Mouse (Mus musculus) intestine, postnatal 0 days (tissue): ENCODE results near the gene Sp100. TPM values are rescaled to one million over a fixed set of nuclear protein-coding genes. Genes with fewer than 3 reads are reported as not detected.

Source experiments
- ATAC-seq: fragments of 200-750 bp; cut with Nextera tagmentation; 2 replicates; pipeline ENCODE4 v1.8.0; 2017; ENCODE audit warnings: mild to moderate bottlenecking, moderate TSS enrichment, moderate library complexity
- H3K27ac ChIP-seq: fragments of 300-500 bp; sonication (generic); 2 replicates; pipeline ENCODE4 v1.5.1; 2014; ENCODE audit warnings: mild to moderate bottlenecking, low read depth, low read length, moderate library complexity
- H3K27me3 ChIP-seq: fragments of 300-500 bp; sonication (generic); replicated peaks from 2 replicates; pipeline ENCODE4 v1.6.1; 2014; ENCODE audit warnings: low read length, mixed read lengths; ENCODE audit not compliant: control insufficient read depth, insufficient read depth
- H3K36me3 ChIP-seq: fragments of 300-500 bp; sonication (generic); 2 replicates; pipeline ENCODE4 v1.6.1; 2014; ENCODE audit warnings: mild to moderate bottlenecking, moderate library complexity; ENCODE audit not compliant: control insufficient read depth, insufficient read depth
- H3K4me1 ChIP-seq: fragments of 300-500 bp; sonication (generic); replicated peaks from 2 replicates; pipeline ENCODE4 v1.6.1; 2014; ENCODE audit warnings: antibody characterized with exemption, low read length, mixed read lengths; ENCODE audit not compliant: control insufficient read depth, insufficient read depth
- H3K4me2 ChIP-seq: fragments of 300-500 bp; sonication (generic); replicated peaks from 2 replicates; pipeline ENCODE4 v1.6.1; 2014; ENCODE audit warnings: low read depth, mild to moderate bottlenecking, moderate library complexity
- H3K4me3 ChIP-seq: fragments of 300-500 bp; sonication (generic); 2 replicates; pipeline ENCODE4 v1.5.1; 2014; ENCODE audit warnings: low read depth, low read length
- H3K9ac ChIP-seq: fragments of 300-500 bp; sonication (generic); 2 replicates; pipeline ENCODE4 v1.6.1; 2014; ENCODE audit warnings: mild to moderate bottlenecking, low read depth, low read length
- H3K9me3 ChIP-seq: fragments of 300-500 bp; sonication (generic); 2 replicates; pipeline ENCODE4 v1.6.1; 2016; ENCODE audit warnings: mixed run types; ENCODE audit not compliant: control insufficient read depth
- CTCF ChIP-seq: sonication (generic); IDR thresholded peaks from 2 replicates; pipeline ENCODE4 v1.5.1; 2016; ENCODE audit warnings: low read depth, mild to moderate bottlenecking, control low read depth, antibody characterized with exemption, moderate library complexity
- WGBS: fragments of 180-500 bp; shearing (Covaris S2); extraction: QIAGEN DNeasy Blood & Tissue Kit; methylation state at CpG from one replicate; pipeline ENCODE4 v1.1.7; 2014; 5-methylcytosine and 5-hydroxymethylcytosine counted together
- polyA plus RNA-seq: library from polyadenylated mRNA; unstranded; fragments of >200 nt; fragmentation: Nextera tagmentation; extraction: Ambion mirVana; gene quantifications from 2 replicates; pipeline ENCODE4 v1.2.1, GENCODE M21; 2015

Gene Sp100
- polyA plus RNA-seq, 1 experiment from 2014 or later = 4.2 TPM

DNA sequence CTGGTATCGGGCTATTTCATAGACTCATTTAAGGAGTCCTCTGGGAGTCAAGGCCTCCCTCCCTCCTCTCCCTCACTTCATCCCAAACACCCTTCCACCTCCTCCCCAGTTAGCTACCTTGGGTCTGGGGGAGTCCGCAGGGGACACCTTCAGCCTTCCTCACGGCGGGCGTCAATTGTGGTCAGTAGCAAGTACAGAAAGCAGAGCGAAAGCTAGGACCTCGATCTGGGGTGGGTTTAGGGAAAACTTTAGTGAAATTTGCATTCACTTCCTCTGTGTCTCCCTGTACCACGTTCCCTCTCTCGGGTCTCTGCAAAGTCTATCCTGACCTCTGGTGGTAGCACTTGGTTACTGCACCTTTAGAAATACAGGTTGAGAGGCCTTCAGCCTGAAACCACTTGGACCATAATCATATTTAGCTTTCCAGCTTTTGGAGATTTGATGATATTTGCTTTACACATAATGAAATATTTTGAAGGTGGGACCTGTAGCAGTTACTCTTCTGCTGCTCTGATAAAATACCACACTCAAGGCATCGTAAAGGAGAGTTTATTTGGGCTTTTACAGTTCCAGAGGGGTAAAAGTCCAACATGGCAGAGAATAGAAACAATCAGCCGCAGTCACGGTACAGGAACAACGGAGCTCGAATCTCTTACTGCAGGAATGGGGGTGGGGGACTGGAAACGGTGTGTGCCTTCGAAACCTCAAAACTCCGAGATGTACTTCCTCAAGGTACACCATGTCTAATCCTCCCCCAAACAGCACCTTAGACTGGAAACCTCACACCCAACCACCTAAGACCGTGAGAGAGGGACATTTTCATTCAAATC is 86.8 kb downstream of the Sp100 start:
- Histone ChIP-seq H3K9ac (no peak overlapping the region), H3K9me3 (no peaks in the 10 kb centered on the region), H3K4me3 (no peak overlapping the region), H3K4me2 (peak overlapping the region; percentile 59), H3K27ac (no peak overlapping the region), H3K27me3 (no peaks in the 10 kb centered on the region), H3K4me1 (0 out of 2 replicates have a peak, but pooled peaks cover 2% of the 10 kb centered on the region), H3K36me3 (no peaks in the 10 kb centered on the region)
- TF ChIP-seq CTCF = peak; percentile 94
- ATAC-seq = peak; percentile 57
- WGBS = 24% methylated on average over 18 of the region's 18 CpGs

DNA sequence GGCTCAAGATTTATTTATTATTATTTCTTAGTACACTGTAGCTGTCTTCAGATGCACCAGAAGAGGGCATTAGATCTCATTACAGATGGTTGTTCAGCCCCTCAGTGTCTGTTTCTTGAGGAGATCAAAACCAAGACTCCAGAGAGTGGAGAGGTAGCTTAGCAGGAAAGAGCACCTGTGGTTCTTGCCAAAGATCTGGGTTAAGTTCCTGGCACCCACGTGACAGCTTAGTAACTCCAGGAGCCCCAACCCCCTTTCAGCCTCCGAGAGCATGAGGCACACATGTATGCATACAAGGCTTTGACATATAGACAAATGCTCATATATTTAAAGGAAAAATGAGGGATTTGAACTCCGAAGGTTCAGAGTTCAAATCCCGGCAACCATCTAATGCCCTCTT is 89.2 kb downstream of the Sp100 start:
- Histone ChIP-seq H3K4me3 (no peak overlapping the region), H3K9ac (no peak overlapping the region), H3K4me2 (no peak overlapping the region), H3K27me3 (no peaks in the 10 kb centered on the region), H3K27ac (no peak overlapping the region), H3K4me1 (0 out of 2 replicates have a peak, but pooled peaks cover 2% of the 10 kb centered on the region), H3K36me3 (no peaks in the 10 kb centered on the region), H3K9me3 (no peaks in the 10 kb centered on the region)
- TF ChIP-seq CTCF = no peak
- ATAC-seq = no peak
- 97% methylated on average over 4 of the region's 4 CpGs for WGBS

DNA sequence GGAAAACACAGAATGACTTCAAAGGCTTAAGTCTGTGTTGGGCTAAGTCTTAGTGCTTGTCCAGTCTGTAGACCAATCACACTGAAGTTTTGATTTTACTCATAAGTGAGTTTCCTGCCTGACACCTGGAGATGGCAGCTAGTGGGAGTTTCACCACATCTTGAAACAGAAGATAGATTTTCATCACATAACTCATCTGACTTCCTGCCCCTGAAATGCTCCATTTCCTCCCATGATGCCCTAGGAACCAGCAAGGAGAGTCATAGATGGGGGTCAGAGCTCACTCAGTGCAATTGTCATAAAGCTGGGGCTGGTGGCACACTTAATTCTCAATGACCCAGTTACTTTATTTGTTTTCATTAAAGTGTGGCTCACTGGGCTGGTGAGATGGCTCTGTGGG is 90.0 kb downstream of the Sp100 start:
- H3K4me2 ChIP-seq = no peak overlapping the region
- no peaks in the 10 kb centered on the region for H3K27me3 ChIP-seq
- ATAC-seq = no peak
- H3K9ac ChIP-seq = no peak overlapping the region
- no peak for TF ChIP-seq CTCF
- no peak overlapping the region for H3K4me3 ChIP-seq
- no peaks in the 10 kb centered on the region for H3K9me3 ChIP-seq
- H3K36me3 ChIP-seq = no peaks in the 10 kb centered on the region
- H3K4me1 ChIP-seq = 0 out of 2 replicates have a peak, but pooled peaks cover 2% of the 10 kb centered on the region
- no peak overlapping the region for H3K27ac ChIP-seq

DNA sequence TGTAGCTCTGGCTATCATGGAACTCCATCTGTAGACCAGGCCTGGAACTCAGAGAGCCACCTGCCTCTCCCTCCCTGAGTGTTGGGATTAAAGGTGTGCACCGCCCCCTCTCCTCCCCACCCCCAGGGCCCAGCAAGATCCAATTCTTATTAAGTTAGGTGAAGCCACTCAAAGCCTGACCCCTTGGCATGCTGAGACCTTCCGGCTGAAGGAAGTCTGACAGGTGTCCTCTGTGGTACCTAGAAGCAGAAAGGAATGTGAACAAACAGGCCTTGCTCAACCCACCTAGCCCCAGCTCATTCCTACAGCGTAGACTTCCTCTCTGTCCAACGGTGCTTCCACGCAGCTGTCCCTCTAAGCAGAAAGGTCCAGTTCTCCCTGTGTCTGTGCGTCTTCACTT is 91.1 kb downstream of the Sp100 start:
- H3K27ac ChIP-seq = no peak overlapping the region
- H3K9me3 ChIP-seq = no peaks in the 10 kb centered on the region
- ATAC-seq = no peak
- H3K4me1 ChIP-seq = 0 out of 2 replicates have a peak, but pooled peaks cover 2% of the 10 kb centered on the region
- no peak overlapping the region for H3K4me3 ChIP-seq
- 64% methylated on average over 6 of the region's 6 CpGs for WGBS
- H3K27me3 ChIP-seq = no peaks in the 10 kb centered on the region
- H3K4me2 ChIP-seq = no peak overlapping the region
- no peak overlapping the region for H3K9ac ChIP-seq
- H3K36me3 ChIP-seq = no peaks in the 10 kb centered on the region
- TF ChIP-seq CTCF = no peak

DNA sequence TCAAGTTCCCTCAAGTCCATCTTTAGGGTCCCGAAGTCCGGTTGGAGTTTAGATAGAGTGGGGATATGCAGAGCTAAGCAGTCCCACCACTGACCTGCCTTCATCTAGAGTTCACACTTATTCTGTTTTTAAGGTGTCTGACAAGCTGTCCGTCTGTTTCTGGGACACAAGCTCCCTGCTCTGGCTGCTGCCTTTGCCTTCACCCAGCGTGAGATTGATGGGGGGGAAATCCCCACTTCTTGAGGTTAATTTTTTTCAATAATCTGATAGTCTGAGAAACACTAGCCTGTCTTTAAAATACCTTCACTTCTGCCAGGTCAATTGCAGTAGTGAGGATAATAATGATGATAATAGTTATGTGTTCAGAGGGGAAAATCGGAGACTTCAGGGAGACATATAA is 92.5 kb downstream of the Sp100 start:
- ATAC-seq = no peak
- no peak overlapping the region for H3K4me3 ChIP-seq

DNA sequence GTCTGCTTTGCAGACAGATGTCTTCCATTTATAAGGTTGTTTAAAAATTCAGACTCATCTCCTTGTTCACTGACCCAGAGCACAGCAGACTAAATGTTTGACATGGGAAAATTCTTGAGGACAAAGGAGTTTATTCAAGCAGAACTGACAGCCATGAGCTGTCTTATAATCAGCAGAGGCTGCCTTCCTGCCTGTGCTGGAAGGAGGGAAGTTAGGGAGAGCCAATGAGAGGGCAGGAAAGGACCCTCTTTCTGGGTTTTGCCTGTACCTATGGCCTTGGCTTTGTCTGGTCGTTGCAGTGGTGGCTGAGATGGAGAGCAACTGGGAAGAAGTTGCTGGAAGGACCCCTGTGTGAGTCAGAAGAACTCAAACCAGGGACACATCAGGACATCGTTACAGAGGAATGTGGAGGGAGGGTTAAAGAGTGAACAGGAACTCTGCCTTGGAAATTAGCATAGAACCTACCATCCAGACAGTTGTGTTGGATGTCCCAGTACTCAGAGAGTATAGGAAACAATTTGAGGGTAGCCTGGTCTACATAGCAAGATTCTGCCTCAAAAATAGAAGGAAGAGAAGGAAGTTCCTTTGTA is 93.2 kb downstream of the Sp100 start:
- H3K9ac ChIP-seq = no peak overlapping the region
- H3K27ac ChIP-seq = no peak overlapping the region
- H3K36me3 ChIP-seq = no peaks in the 10 kb centered on the region
- H3K4me2 ChIP-seq = no peak overlapping the region
- H3K4me3 ChIP-seq = no peak overlapping the region
- no peak for ATAC-seq
- no peak for TF ChIP-seq CTCF
- no peaks in the 10 kb centered on the region for H3K4me1 ChIP-seq
- H3K27me3 ChIP-seq = no peaks in the 10 kb centered on the region
- no peaks in the 10 kb centered on the region for H3K9me3 ChIP-seq
- WGBS = 25% methylated on average over 2 of the region's 2 CpGs

More for the DNA sequence above, 92.5 kb downstream of the Sp100 start:
- Histone ChIP-seq H3K27me3 (no peaks in the 10 kb centered on the region), H3K4me2 (no peak overlapping the region), H3K9me3 (no peaks in the 10 kb centered on the region), H3K4me1 (no peaks in the 10 kb centered on the region), H3K27ac (no peak overlapping the region), H3K9ac (no peak overlapping the region), H3K36me3 (no peaks in the 10 kb centered on the region)
- no peak for TF ChIP-seq CTCF
- 62% methylated on average over 5 of the region's 5 CpGs for WGBS
